Mouse (Mus musculus) kidney, adult 10 weeks (tissue): ENCODE measurements around the gene Prr12. TPM values are rescaled to one million over a fixed set of nuclear protein-coding genes. Genes with fewer than 3 reads are reported as not detected.

Experiments
- polyA plus RNA-seq: library from polyadenylated mRNA; stranded (reverse); fragments of 350-450 nt; fragmentation: Illumina TruSeq; extraction: RNeasy Lipid Tissue Mini Kit (QIAGEN cat#74804); gene quantifications from one replicate; pipeline ENCODE4 v1.2.3, GENCODE M21; 2014; ENCODE audit warnings: low read depth, low replicate concordance

The Prr12 gene
- 0.12 TPM for polyA plus RNA-seq

DNA sequence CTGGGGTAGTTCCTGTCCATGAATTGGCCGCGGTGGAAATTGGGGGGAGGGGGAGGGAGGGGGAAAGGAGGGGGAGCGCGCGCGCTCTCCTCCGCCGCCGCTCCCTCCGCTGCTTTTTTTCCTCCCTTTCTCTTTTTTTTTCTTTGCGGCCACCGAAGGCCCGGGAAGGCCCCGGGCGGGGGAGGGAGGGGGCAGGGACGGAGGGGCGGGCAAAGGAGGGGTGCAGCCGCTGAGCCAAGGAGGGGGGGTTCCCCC, at the start of gene Prr12:
Prr12 (minus strand) TSS at position 20 of the 255 bp plus-strand sequence.

DNA sequence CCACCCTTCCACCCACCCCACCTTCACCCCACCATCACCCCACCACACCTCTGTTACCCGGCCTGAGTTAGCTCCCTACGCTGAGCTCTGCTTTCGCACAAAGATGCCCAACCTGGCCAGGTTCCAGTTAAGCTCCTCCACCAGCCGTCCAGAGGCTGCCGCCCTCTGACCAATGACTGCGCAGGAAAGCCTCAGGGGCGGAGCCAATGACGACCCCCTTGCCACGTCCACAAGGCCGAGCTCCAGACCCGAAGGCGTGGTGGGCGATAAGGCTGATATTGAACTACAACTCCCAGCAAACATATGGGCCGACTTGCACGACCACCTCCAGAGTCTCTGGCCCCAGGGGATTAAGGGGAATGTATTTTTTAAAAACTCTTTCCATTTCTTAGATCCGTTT, 39.4 kb upstream of the Prr12 start, which contains the start of gene Rcn3:
Rcn3 (minus strand) TSS at position 174 of the 400 bp plus-strand sequence.

DNA sequence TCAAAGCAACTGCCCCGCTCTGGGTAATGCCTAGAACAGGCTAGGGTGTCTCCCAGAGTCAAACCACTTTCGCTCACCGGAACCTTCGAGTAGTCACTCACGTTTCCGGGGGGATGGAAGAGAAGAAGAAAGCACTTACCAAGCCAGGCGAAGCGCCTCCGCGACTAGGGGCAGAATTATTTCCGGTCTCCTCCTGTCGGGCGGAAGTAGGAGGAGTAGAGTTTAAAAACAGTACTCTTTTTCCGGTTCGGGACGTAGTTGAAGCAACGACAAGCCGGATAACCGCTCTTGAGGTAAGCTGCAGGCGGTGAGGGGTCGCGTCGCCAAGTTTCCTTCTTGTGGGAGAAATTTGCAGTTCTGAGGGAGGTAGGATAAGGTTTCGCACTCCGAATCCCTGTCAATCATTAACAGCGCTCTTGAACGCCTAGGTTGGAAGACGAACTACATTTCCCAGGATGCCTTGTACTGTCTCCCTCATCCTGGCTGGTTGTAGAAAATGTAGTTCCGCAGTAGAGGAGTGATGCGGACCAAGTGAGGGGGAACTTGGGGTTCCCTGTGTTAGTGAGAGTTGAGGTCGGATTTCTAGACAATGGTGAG, 9.7 kb upstream of the Prr12 start, which contains the start of the genes Nosip and Prrg2:
Nosip (plus strand) TSS at position 191 of the 597 bp plus-strand sequence.
Prrg2 (minus strand) TSS at position 439 of the 597 bp plus-strand sequence.

DNA sequence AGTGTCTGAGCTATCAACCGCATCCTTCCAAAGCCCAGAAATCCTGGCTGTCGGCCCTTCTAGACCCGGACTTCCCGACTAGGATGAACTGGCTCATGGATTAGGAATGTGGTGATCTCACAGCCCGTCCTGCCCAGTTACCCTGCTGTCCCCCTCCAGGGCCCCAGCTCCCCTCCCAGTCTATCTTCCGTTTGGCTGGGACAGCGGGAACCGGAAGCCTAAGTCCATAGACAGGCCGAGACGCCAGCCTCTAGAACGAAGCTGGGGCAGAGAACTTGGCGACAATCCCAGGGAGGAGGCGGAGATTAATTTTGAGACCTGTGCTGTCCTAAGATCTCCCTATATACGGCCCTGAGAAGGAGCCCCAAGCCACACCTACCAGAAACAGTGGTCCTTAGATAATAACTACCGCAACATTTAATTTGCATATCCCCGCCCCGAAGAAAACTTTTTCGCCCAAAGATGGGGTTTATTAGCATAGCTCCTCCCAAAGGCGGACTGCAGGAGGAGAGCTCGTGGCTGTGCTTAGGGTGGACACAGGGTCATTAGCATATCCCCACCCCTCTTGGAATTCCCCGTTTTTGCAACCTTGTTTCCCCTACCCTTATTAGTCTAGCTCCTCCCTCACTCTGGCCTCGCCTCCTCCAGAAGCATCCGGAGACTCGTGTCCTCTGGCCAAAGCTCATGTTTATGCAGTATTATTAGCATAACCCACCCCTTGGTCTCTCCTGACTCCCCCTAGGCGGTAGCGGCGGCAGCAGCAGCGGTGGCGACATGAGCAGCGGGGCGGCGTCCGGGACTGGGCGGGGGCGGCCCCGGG, 35.2 kb downstream of the Prr12 start, which contains the start of gene Rras:
Rras (plus strand) TSS at position 720 of the 820 bp plus-strand sequence.

DNA sequence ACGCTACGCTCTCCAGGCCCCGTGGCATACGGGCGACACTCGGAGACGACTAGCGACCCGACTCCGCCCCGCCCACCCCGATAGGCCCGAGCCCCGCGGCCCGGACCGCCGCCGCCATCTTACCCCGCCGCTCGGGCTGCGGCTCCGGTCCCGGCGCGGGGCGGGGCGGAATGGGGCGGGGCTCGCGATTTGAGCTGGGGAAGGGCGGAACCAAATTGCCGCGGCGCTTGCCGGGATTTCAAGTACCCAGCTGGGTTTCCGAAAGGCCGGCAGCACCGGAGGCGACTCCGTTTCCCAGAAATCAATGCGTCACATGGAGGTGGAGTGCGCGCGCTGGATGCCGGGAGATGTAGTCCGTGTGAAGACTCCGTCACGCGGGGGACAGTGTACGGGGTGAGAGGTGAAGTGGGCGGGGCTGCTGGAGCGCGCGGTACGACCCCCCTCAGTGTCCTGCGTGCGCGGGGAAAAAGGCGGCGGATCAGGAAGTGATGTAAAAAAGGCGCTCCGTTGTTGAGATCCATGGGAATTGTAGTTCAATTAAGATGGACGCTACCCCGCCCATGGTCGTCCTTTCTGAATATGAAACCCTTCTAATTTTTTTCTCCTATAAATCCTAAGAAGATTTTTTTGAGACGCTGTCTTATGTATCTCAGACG, 36.6 kb downstream of the Prr12 start, which contains the start of gene Scaf1:
Scaf1 (minus strand) TSS at position 407 of the 656 bp plus-strand sequence.

DNA sequence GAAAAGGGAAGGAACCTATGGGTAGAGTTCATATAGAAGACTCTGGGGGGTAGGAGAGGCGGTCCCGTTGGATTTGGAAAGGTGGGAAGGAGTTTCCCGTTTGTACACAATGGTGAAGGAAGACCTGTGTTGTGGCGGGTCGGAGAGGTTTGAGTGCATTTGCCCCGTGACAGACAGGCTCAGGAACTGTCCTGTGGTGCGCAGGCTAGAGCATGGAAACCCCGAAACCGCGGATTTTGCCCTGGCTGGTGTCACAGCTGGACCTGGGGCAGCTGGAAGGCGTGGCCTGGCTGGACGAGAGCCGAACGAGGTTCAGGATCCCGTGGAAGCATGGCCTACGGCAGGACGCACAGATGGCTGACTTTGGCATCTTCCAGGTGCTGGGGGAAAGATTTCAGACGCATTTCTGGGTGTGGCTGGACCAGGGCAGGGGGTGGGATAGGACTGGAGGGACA, 54.2 kb downstream of the Prr12 start, which contains the start of gene Bcl2l12:
Bcl2l12 (minus strand) TSS at position 212 of the 455 bp plus-strand sequence.

DNA sequence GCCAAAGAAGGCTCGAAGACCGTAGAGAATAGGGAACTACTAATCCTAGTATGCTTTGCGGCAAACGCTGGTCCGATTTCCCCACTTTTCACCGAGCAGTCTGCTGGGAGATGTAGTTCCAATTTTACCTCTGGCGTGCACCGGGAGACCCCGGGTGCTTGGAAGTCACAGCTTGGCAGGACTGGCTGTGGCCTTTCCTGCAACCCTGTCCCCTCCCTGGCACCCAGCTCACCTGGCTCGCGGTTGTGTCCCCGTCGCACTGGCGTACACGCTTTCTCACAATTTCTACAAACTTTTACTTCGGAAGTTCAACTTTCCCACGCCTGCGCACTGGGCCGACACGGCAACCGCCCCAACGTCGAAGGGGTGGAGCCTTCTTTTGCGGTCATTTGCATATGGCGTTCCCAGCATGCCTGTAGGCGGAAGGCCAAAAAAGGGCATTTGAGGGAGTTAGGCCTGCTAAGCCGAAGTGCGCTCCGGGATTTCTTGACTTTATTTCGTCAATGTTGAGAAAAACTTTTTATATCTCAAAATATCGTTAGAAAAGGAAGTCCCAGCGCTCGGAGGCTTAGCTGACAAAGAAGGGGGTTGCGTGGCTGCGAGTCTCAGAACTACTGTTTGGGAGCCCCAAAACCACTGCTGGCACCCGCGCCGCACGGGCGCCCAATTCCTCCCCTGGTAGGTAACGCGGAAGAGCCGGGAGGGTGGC, 55.3 kb downstream of the Prr12 start, which contains the start of gene Irf3:
Irf3 (plus strand) TSS at position 418 of the 709 bp plus-strand sequence.

DNA sequence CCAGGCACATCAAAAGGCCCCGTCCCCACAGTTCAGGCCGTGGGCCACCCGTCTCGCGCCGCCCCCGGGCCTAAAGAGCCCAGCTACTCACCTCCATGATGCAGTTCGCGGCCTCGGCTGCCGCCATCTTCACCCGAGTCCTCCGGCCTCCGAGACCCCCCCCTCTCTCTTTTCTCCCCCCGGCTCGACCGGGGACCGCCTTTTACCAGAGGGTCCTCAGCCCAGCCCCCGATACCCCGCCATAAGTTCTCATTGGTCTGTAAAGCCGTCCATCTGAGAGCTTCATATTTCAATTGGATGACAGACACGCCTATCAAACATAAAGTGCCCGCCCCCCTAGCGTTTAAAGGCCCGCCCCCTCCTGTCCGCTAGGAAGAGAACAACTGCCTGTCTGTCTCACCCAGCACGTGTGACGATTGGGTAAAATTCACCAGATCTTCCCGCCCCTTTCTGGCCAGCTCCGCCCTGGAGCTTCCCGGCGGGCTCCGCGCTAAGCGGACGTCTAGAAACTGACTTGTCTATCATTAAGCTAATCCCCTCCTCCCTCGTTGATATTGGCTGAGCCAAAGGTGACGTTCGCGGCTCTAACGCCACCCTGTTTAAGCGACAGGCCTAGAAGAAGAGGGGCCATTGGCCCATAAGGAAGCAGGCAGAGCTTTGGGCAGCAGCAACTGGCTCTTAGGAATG, 66.3 kb downstream of the Prr12 start, which contains the start of gene Prmt1:
Prmt1 (minus strand) TSS at position 377 of the 687 bp plus-strand sequence.

Other genes with a start within 250 kb of the Prr12 start
- 1.8 TPM for gene Nup62, start 236.8 kb downstream of the Prr12 start, polyA plus RNA-seq
- not detected for gene Il4i1, start 236.5 kb downstream of the Prr12 start, polyA plus RNA-seq
- gene Atf5, start 236.2 kb downstream of the Prr12 start, polyA plus RNA-seq, result 3.4 TPM
- 0.93 TPM for gene Akt1s1, start 203.9 kb downstream of the Prr12 start, polyA plus RNA-seq
- 0.97 TPM for gene Tbc1d17, start 203.8 kb downstream of the Prr12 start, polyA plus RNA-seq
- gene Pnkp, start 195.7 kb downstream of the Prr12 start, polyA plus RNA-seq, result not detected
- not detected for gene Ptov1, start 183.1 kb downstream of the Prr12 start, polyA plus RNA-seq
- 1.4 TPM for gene Med25, start 160.2 kb downstream of the Prr12 start, polyA plus RNA-seq
- gene Fuz, start 156.8 kb downstream of the Prr12 start, polyA plus RNA-seq, result 5.7 TPM
- 25.2 TPM for gene Ap2a1, start 123.4 kb downstream of the Prr12 start, polyA plus RNA-seq
- not detected for gene Tsks, start 109.7 kb downstream of the Prr12 start, polyA plus RNA-seq
- not detected for gene Cpt1c, start 78.0 kb downstream of the Prr12 start, polyA plus RNA-seq
- 5.7 TPM for gene Prmt1, start 66.3 kb downstream of the Prr12 start, polyA plus RNA-seq
- 12.8 TPM for gene Irf3, start 55.2 kb downstream of the Prr12 start, polyA plus RNA-seq
- not detected for gene Bcl2l12, start 54.2 kb downstream of the Prr12 start, polyA plus RNA-seq
- 2.1 TPM for gene Scaf1, start 36.5 kb downstream of the Prr12 start, polyA plus RNA-seq
- gene Rras, start 34.9 kb downstream of the Prr12 start, polyA plus RNA-seq, result 2.3 TPM
- gene Nosip, start 9.5 kb upstream of the Prr12 start, polyA plus RNA-seq, result 4.2 TPM
- 1.7 TPM for gene Prrg2, start 9.8 kb upstream of the Prr12 start, polyA plus RNA-seq
- gene Rcn3, start 39.3 kb upstream of the Prr12 start, polyA plus RNA-seq, result not detected
- 17.1 TPM for gene Fcgrt, start 51.0 kb upstream of the Prr12 start, polyA plus RNA-seq
- gene Rps11, start 71.6 kb upstream of the Prr12 start, polyA plus RNA-seq, result 257 TPM
- 320 TPM for gene Rpl13a, start 75.9 kb upstream of the Prr12 start, polyA plus RNA-seq
- not detected for gene Gm45713, start 83.3 kb upstream of the Prr12 start, polyA plus RNA-seq
- gene Flt3l, start 83.6 kb upstream of the Prr12 start, polyA plus RNA-seq, result 6.0 TPM
- gene Pih1d1, start 101.4 kb upstream of the Prr12 start, polyA plus RNA-seq, result not detected
- 2.0 TPM for gene Aldh16a1, start 101.7 kb upstream of the Prr12 start, polyA plus RNA-seq
- not detected for gene Slc17a7, start 111.1 kb upstream of the Prr12 start, polyA plus RNA-seq
- gene Gfy, start 126.7 kb upstream of the Prr12 start, polyA plus RNA-seq, result not detected
- gene Pth2, start 128.1 kb upstream of the Prr12 start, polyA plus RNA-seq, result not detected
- gene Ccdc155, start 152.0 kb upstream of the Prr12 start, polyA plus RNA-seq, result not detected
- gene Dkkl1, start 159.3 kb upstream of the Prr12 start, polyA plus RNA-seq, result not detected
- gene Tead2, start 162.9 kb upstream of the Prr12 start, polyA plus RNA-seq, result 0.44 TPM
- gene Cd37, start 186.2 kb upstream of the Prr12 start, polyA plus RNA-seq, result not detected
- gene Slc6a16, start 188.2 kb upstream of the Prr12 start, polyA plus RNA-seq, result not detected
- gene Slc6a21, start 224.6 kb upstream of the Prr12 start, polyA plus RNA-seq, result not detected